ENCODE assay signal across 13 mouse cellular contexts in genomic region chr17:16088879-16089618, GRCm38 (mm10).
DNase-seq lines count a peak whose midpoint lies in the region; ATAC-seq and TF ChIP-seq lines count a peak whose summit lies in the region.
"Had no signal": no experiment of that assay in that cellular context is flagged by ENCODE, and none has a peak within 500 bp of the region (broad histone marks: within the 10 kb centered on the region; RNA-seq: fewer than 3 reads in every experiment).

No protein-coding gene starts in this region.

- no peaks in the 10 kb centered on the region for H3K36me3 ChIP-seq in forebrain, embryonic 14.5 days (ENCODE audit: control insufficient read depth, insufficient read depth, low read length)
- H3K36me3 ChIP-seq in midbrain, embryonic 11.5 days (ENCODE audit: control insufficient read depth, insufficient read depth, low read length) = no peaks in the 10 kb centered on the region
- H3K36me3 ChIP-seq: limb, embryonic 13.5 days had no signal

- no peak for TF ChIP-seq CTCF in gastrocnemius, adult 2 months (IDR thresholded peaks at IDR 0.05)

- peak overlapping the region; percentile 65 for H3K27ac ChIP-seq in forebrain, embryonic 14.5 days (ENCODE audit: low read depth, low read length)
- peak overlapping the region; percentile 68 for H3K27ac ChIP-seq in midbrain, embryonic 11.5 days (ENCODE audit: low read depth, low read length)
- H3K27ac ChIP-seq in gastrocnemius, adult 2 months = no peak overlapping the region
- H3K27ac ChIP-seq: limb, embryonic 13.5 days had no signal

- no peak overlapping the region for H3K4me3 ChIP-seq in forebrain, embryonic 14.5 days (ENCODE audit: low read depth, low read length)
- no peak overlapping the region for H3K4me3 ChIP-seq in midbrain, embryonic 11.5 days (ENCODE audit: low read depth, low read length)
- H3K4me3 ChIP-seq in gastrocnemius, adult 2 months = no peak overlapping the region
- H3K4me3 ChIP-seq: limb, embryonic 13.5 days; myocyte had no signal

- H3K9me3 ChIP-seq in forebrain, embryonic 14.5 days (replicated peaks; ENCODE audit: control insufficient read depth, low read length) = no peaks in the 10 kb centered on the region
- H3K9me3 ChIP-seq in midbrain, embryonic 11.5 days (ENCODE audit: control insufficient read depth, low read length) = no peaks in the 10 kb centered on the region
- H3K9me3 ChIP-seq: limb, embryonic 13.5 days had no signal

- peak overlapping the region; percentile 5; the same call in 1 of the 2 replicates for H3K4me2 ChIP-seq in forebrain, embryonic 14.5 days (ENCODE audit: low read length)
- peak overlapping the region; percentile 8; the same call in 1 of the 2 replicates for H3K4me2 ChIP-seq in midbrain, embryonic 11.5 days
- H3K4me2 ChIP-seq: limb, embryonic 13.5 days had no signal

- no peak overlapping the region for H3K9ac ChIP-seq in forebrain, embryonic 14.5 days (ENCODE audit: low read length)
- H3K9ac ChIP-seq in midbrain, embryonic 11.5 days (ENCODE audit: low read length) = no peak overlapping the region; the same call in 1 of the 2 replicates
- H3K9ac ChIP-seq: limb, embryonic 13.5 days had no signal

- 6% methylated on average over 5 of the region's 5 CpGs for WGBS in forebrain, embryonic 14.5 days
- 33% methylated on average over 5 of the region's 5 CpGs for WGBS in midbrain, embryonic 11.5 days

- intact Hi-C loops in gastrocnemius, adult 2 months (cut with DNase I) = no loop called here

- peak; percentile 98 for ATAC-seq in forebrain, embryonic 14.5 days
- peak; percentile 99 for ATAC-seq in midbrain, embryonic 11.5 days (ENCODE audit: low FRiP score)

- H3K4me1 ChIP-seq in forebrain, embryonic 14.5 days (ENCODE audit: control insufficient read depth, insufficient read depth, low read length) = peaks cover 2% of the 10 kb centered on the region; the same call in 1 of the 2 replicates
- H3K4me1 ChIP-seq in midbrain, embryonic 11.5 days (ENCODE audit: control insufficient read depth, insufficient read depth, low read length) = peaks cover 4% of the 10 kb centered on the region; the same call in 1 of the 2 replicates
- H3K4me1 ChIP-seq: limb, embryonic 13.5 days had no signal

- peak; percentile 11 to 19 for DNase-seq in cerebellum, postnatal 10 days
- no peak for DNase-seq in cerebellum, adult 18-20 months
- DNase-seq in brain, adult 2 months (ENCODE audit: low read depth, low spot score) = peak; percentile 8
- peak; percentile 90 for DNase-seq in forebrain, embryonic 14.5 days (ENCODE audit: low spot score)
- peak; percentile 92 for DNase-seq in midbrain, embryonic 11.5 days (ENCODE audit: low spot score, missing footprints)
- no peak for DNase-seq in kidney, postnatal 10 days
- no peak for DNase-seq in gastrocnemius, adult 2 months
- DNase-seq in spleen, postnatal 10 days (ENCODE audit: low spot score in 2 of 2) = no peak
- DNase-seq: cerebellum, adult 11-12 months; heart, adult 18-20 months; kidney, postnatal 36 days had no signal

- no peaks in the 10 kb centered on the region for H3K27me3 ChIP-seq in forebrain, embryonic 14.5 days (replicated peaks; ENCODE audit: control insufficient read depth, insufficient read depth, low read length)
- no peaks in the 10 kb centered on the region for H3K27me3 ChIP-seq in midbrain, embryonic 11.5 days (ENCODE audit: control insufficient read depth, insufficient read depth, low read length)

Comparison
In these comparisons a context has a peak if more than half of its experiments do, and no peak if none do; other contexts are left out.
1. DNase-seq: peak in cerebellum, postnatal 10 days (2 of 2), brain, adult 2 months (single experiment), forebrain, embryonic 14.5 days (single experiment) and midbrain, embryonic 11.5 days (single experiment); none in cerebellum, adult 18-20 months (0 of 2), kidney, postnatal 10 days (single experiment), gastrocnemius, adult 2 months (single experiment) and spleen, postnatal 10 days (0 of 2).